Mouse (Mus musculus): ENCODE data around the gene Epn3. TPM values are rescaled to one million over a fixed set of nuclear protein-coding genes. Genes with fewer than 3 reads are reported as not detected.
A peak's percentile ranks its signal among the peaks of the same experiment; 100 is the strongest.

Gene Epn3
- total and polyA plus RNA-seq, 2 experiments from 2014 or later, result 11.4 to 32.5 TPM

- 81% methylated on average over 7 of the region's 7 CpGs for WGBS
- Histone ChIP-seq H3K9me3 (replicated peaks; ENCODE audit: control insufficient read depth, low read length) (no peaks in the 10 kb centered on the region), H3K4me3 (ENCODE audit: low read depth, low read length) (no peak overlapping the region), H3K27me3 (ENCODE audit: control insufficient read depth, insufficient read depth, low read length) (peaks cover 9% of the 10 kb centered on the region; the same call in 1 of the 2 replicates), H3K9ac (replicated peaks; ENCODE audit: low read depth, low read length) (no peak overlapping the region), H3K36me3 (replicated peaks; ENCODE audit: control insufficient read depth, insufficient read depth, low read length) (no peaks in the 10 kb centered on the region), H3K4me2 (ENCODE audit: low read depth, low read length) (no peak overlapping the region), H3K4me1 (ENCODE audit: control insufficient read depth, insufficient read depth) (no peaks in the 10 kb centered on the region), H3K27ac (ENCODE audit: low read depth) (no peak overlapping the region)
- TF ChIP-seq CTCF (IDR thresholded peaks at IDR 0.05; ENCODE audit: low read depth), result no peak
- TF ChIP-seq EP300 (IDR thresholded peaks at IDR 0.05; ENCODE audit: low read depth), result no peak
- ATAC-seq (ENCODE audit: insufficient read depth, low read depth), result peak; percentile 27; the same call in 1 of the 2 replicates
- DNase-seq (ENCODE audit: low spot score), result no peak
Measured at GRCm38 (mm10) chr11:94481963-94482362, 17.8 kb downstream of the Epn3 start.

GRCm38 (mm10) chr11:94480382-94480781 lies 19.4 kb downstream of the Epn3 start:
- Histone ChIP-seq H3K9me3 (replicated peaks; ENCODE audit: control insufficient read depth, low read length) (no peaks in the 10 kb centered on the region), H3K27ac (ENCODE audit: low read depth) (no peak overlapping the region), H3K4me2 (ENCODE audit: low read depth, low read length) (no peak overlapping the region), H3K4me3 (ENCODE audit: low read depth, low read length) (no peak overlapping the region), H3K27me3 (ENCODE audit: control insufficient read depth, insufficient read depth, low read length) (peaks cover 18% of the 10 kb centered on the region), H3K36me3 (replicated peaks; ENCODE audit: control insufficient read depth, insufficient read depth, low read length) (no peaks in the 10 kb centered on the region), H3K4me1 (ENCODE audit: control insufficient read depth, insufficient read depth) (no peaks in the 10 kb centered on the region), H3K9ac (replicated peaks; ENCODE audit: low read depth, low read length) (no peak overlapping the region)
- no peak for TF ChIP-seq EP300 (IDR thresholded peaks at IDR 0.05; ENCODE audit: low read depth)
- no peak for TF ChIP-seq CTCF (IDR thresholded peaks at IDR 0.05; ENCODE audit: low read depth)
- WGBS, result 85% methylated on average over 9 of the region's 9 CpGs
- no peak for ATAC-seq (ENCODE audit: insufficient read depth, low read depth)
- no peak for DNase-seq (ENCODE audit: low spot score)

GRCm38 (mm10) chr11:94477651-94478050 lies 22.1 kb downstream of the Epn3 start:
- no peak for ATAC-seq (ENCODE audit: insufficient read depth, low read depth)
- 75% methylated on average over 6 of the region's 6 CpGs for WGBS
- peaks cover 31% of the 10 kb centered on the region for H3K27me3 ChIP-seq (ENCODE audit: control insufficient read depth, insufficient read depth, low read length)

GRCm38 (mm10) chr11:94475722-94476121 lies 24.1 kb downstream of the Epn3 start:
- Histone ChIP-seq H3K27me3 (ENCODE audit: control insufficient read depth, insufficient read depth, low read length) (peaks cover 42% of the 10 kb centered on the region), H3K36me3 (replicated peaks; ENCODE audit: control insufficient read depth, insufficient read depth, low read length) (no peaks in the 10 kb centered on the region), H3K9ac (replicated peaks; ENCODE audit: low read depth, low read length) (no peak overlapping the region), H3K27ac (ENCODE audit: low read depth) (no peak overlapping the region), H3K4me2 (ENCODE audit: low read depth, low read length) (no peak overlapping the region), H3K9me3 (replicated peaks; ENCODE audit: control insufficient read depth, low read length) (no peaks in the 10 kb centered on the region), H3K4me1 (ENCODE audit: control insufficient read depth, insufficient read depth) (peaks cover 4% of the 10 kb centered on the region), H3K4me3 (ENCODE audit: low read depth, low read length) (no peak overlapping the region)
- ATAC-seq (ENCODE audit: insufficient read depth, low read depth), result no peak
- WGBS, result 19% methylated on average over 11 of the region's 11 CpGs
- no peak for TF ChIP-seq CTCF (IDR thresholded peaks at IDR 0.05; ENCODE audit: low read depth)
- no peak for TF ChIP-seq EP300 (IDR thresholded peaks at IDR 0.05; ENCODE audit: low read depth)
- no peak for DNase-seq (ENCODE audit: low spot score)

More at GRCm38 (mm10) chr11:94477651-94478050, 22.1 kb downstream of the Epn3 start:
- Histone ChIP-seq H3K9ac (replicated peaks; ENCODE audit: low read depth, low read length) (no peak overlapping the region), H3K4me3 (ENCODE audit: low read depth, low read length) (no peak overlapping the region), H3K27ac (ENCODE audit: low read depth) (no peak overlapping the region), H3K4me1 (ENCODE audit: control insufficient read depth, insufficient read depth) (peaks cover 4% of the 10 kb centered on the region), H3K4me2 (ENCODE audit: low read depth, low read length) (no peak overlapping the region), H3K36me3 (replicated peaks; ENCODE audit: control insufficient read depth, insufficient read depth, low read length) (no peaks in the 10 kb centered on the region), H3K9me3 (replicated peaks; ENCODE audit: control insufficient read depth, low read length) (no peaks in the 10 kb centered on the region)
- DNase-seq (ENCODE audit: low spot score), result no peak
- TF ChIP-seq CTCF (IDR thresholded peaks at IDR 0.05; ENCODE audit: low read depth) (no peak), EP300 (IDR thresholded peaks at IDR 0.05; ENCODE audit: low read depth) (no peak)

- 2% methylated on average over 11 of the region's 11 CpGs for WGBS
- Histone ChIP-seq H3K4me3 (ENCODE audit: low read depth, low read length) (peak overlapping the region; percentile 63), H3K4me2 (ENCODE audit: low read depth, low read length) (peak overlapping the region; percentile 99), H3K27me3 (ENCODE audit: control insufficient read depth, insufficient read depth, low read length) (peaks cover 42% of the 10 kb centered on the region), H3K4me1 (ENCODE audit: control insufficient read depth, insufficient read depth) (peaks cover 7% of the 10 kb centered on the region), H3K27ac (ENCODE audit: low read depth) (no peak overlapping the region), H3K36me3 (replicated peaks; ENCODE audit: control insufficient read depth, insufficient read depth, low read length) (no peaks in the 10 kb centered on the region), H3K9ac (replicated peaks; ENCODE audit: low read depth, low read length) (no peak overlapping the region), H3K9me3 (replicated peaks; ENCODE audit: control insufficient read depth, low read length) (no peaks in the 10 kb centered on the region)
- ATAC-seq (ENCODE audit: insufficient read depth, low read depth), result no peak
- DNase-seq (ENCODE audit: low spot score), result no peak
- no peak for TF ChIP-seq CTCF (IDR thresholded peaks at IDR 0.05; ENCODE audit: low read depth)
- no peak for TF ChIP-seq EP300 (IDR thresholded peaks at IDR 0.05; ENCODE audit: low read depth)
Measured at GRCm38 (mm10) chr11:94474544-94474910, 25.2 kb downstream of the Epn3 start.
